Mouse (Mus musculus): Measurements from ENCODE around the gene Fam193a.

GRCm38 (mm10) chr5:34369341-34370021 lies at the start of gene Fam193a:
- TF ChIP-seq CTCF (IDR thresholded peaks at IDR 0.05; ENCODE audit: insufficient read depth, low read depth, low read length) = no peak
- TF ChIP-seq POLR2A (IDR thresholded peaks at IDR 0.05; ENCODE audit: insufficient read depth, low read depth, low read length) = peak; percentile 65; the same call in 1 of the 2 replicates

All from olfactory bulb, adult 2 months (tissue).